Mouse (Mus musculus) stomach, embryonic 15.5 days (tissue): ENCODE measurements at regions not wholly inside any gene's neighbourhood (a gene's known extent, or its start where the extent isn't known, plus 50 kb on each side); places are given as distances from the start of the nearest gene placed in this dataset.
"Not testable (repeated sequence)": the region's sequence is repeated elsewhere in the genome, so short reads cannot be mapped to it uniquely, and the experiment has no call there.

Experiments
- ATAC-seq: fragments of 200-750 bp; cut with Nextera tagmentation; 2 replicates; pipeline ENCODE4 v1.8.0; 2017; ENCODE audit warnings: low read depth, moderate number of reproducible peaks, moderate TSS enrichment; ENCODE audit not compliant: insufficient read depth, low FRiP score
- H3K27ac ChIP-seq: fragments of 300-500 bp; sonication (generic); 2 replicates; pipeline ENCODE4 v1.5.1; 2015; ENCODE audit warnings: mild to moderate bottlenecking, inconsistent platforms
- H3K27me3 ChIP-seq: fragments of 300-500 bp; sonication (generic); replicated peaks from 2 replicates; pipeline ENCODE4 v1.6.1; 2015; ENCODE audit warnings: inconsistent platforms
- H3K36me3 ChIP-seq: fragments of 300-500 bp; sonication (generic); 2 replicates; pipeline ENCODE4 v1.6.1; 2015; ENCODE audit warnings: inconsistent platforms
- H3K4me1 ChIP-seq: fragments of 300-500 bp; sonication (generic); 2 replicates; pipeline ENCODE4 v1.6.1; 2015; ENCODE audit warnings: inconsistent platforms
- H3K4me2 ChIP-seq: fragments of 300-500 bp; sonication (generic); 2 replicates; pipeline ENCODE4 v1.6.1; 2015; ENCODE audit warnings: mild to moderate bottlenecking, inconsistent platforms
- H3K4me3 ChIP-seq: fragments of 300-500 bp; sonication (generic); replicated peaks from 2 replicates; pipeline ENCODE4 v1.5.1; 2015; ENCODE audit warnings: inconsistent platforms
- H3K9ac ChIP-seq: fragments of 300-500 bp; sonication (generic); 2 replicates; pipeline ENCODE4 v1.6.1; 2015; ENCODE audit warnings: inconsistent platforms
- H3K9me3 ChIP-seq: fragments of 300-500 bp; sonication (generic); 2 replicates; pipeline ENCODE4 v1.6.1; 2016; ENCODE audit warnings: inconsistent platforms
- WGBS: fragments of 180-500 bp; shearing (Covaris S2); methylation state at CpG from one replicate; pipeline ENCODE4 v1.1.7; 2015; 5-methylcytosine and 5-hydroxymethylcytosine counted together

GRCm38 (mm10) chr16:29749167-29749566 is 170.0 kb downstream of the Opa1 start:
- no peak for ATAC-seq
- whole genome bisulfite sequencing, result 70% methylated on average over 5 of the region's 5 CpGs
- H3K36me3 ChIP-seq, result no peaks in the 10 kb centered on the region
- H3K4me3 ChIP-seq, result no peak overlapping the region
- no peak overlapping the region for H3K4me2 ChIP-seq
- H3K9me3 ChIP-seq, result no peaks in the 10 kb centered on the region
- H3K9ac ChIP-seq, result no peak overlapping the region
- H3K27ac ChIP-seq, result no peak overlapping the region
- no peaks in the 10 kb centered on the region; the same call in 1 of the 2 replicates for H3K4me1 ChIP-seq
- no peaks in the 10 kb centered on the region for H3K27me3 ChIP-seq

- no peak overlapping the region for H3K4me2 ChIP-seq
- H3K27ac ChIP-seq, result no peak overlapping the region
- no peak overlapping the region for H3K9ac ChIP-seq
- WGBS, result 48% methylated on average over 8 of the region's 8 CpGs
- H3K4me1 ChIP-seq, result peaks cover 19% of the 10 kb centered on the region; the same call in 1 of the 2 replicates
- no peaks in the 10 kb centered on the region for H3K9me3 ChIP-seq
- H3K27me3 ChIP-seq, result no peaks in the 10 kb centered on the region
- ATAC-seq, result no peak
- no peaks in the 10 kb centered on the region for H3K36me3 ChIP-seq
- H3K4me3 ChIP-seq, result no peak overlapping the region
Observed at GRCm38 (mm10) chr16:29754579-29755199, 175.6 kb downstream of the Opa1 start.

- WGBS, result 59% methylated on average over 3 of the region's 3 CpGs
- no peak overlapping the region for H3K4me3 ChIP-seq
- H3K27me3 ChIP-seq, result no peaks in the 10 kb centered on the region
- ATAC-seq, result no peak
- H3K9ac ChIP-seq, result no peak overlapping the region
- H3K27ac ChIP-seq, result no peak overlapping the region
- H3K36me3 ChIP-seq, result no peaks in the 10 kb centered on the region
- peaks cover 41% of the 10 kb centered on the region for H3K4me1 ChIP-seq
- H3K4me2 ChIP-seq, result no peak overlapping the region
- H3K9me3 ChIP-seq, result no peaks in the 10 kb centered on the region
Observed at GRCm38 (mm10) chr16:29758246-29758645, 179.1 kb downstream of the Opa1 start.

- Histone ChIP-seq H3K27me3 (no peaks in the 10 kb centered on the region), H3K36me3 (no peaks in the 10 kb centered on the region), H3K9me3 (no peaks in the 10 kb centered on the region), H3K4me2 (no peak overlapping the region), H3K4me3 (no peak overlapping the region), H3K27ac (no peak overlapping the region), H3K4me1 (peaks cover 41% of the 10 kb centered on the region), H3K9ac (no peak overlapping the region)
- no peak for ATAC-seq
- WGBS, result 81% methylated on average over 3 of the region's 3 CpGs
Observed at GRCm38 (mm10) chr16:29759416-29759815, 180.3 kb downstream of the Opa1 start.

GRCm38 (mm10) chr16:29760627-29761026 is 181.5 kb downstream of the Opa1 start:
- 90% methylated on average over 4 of the region's 4 CpGs for WGBS
- no peak for ATAC-seq
- H3K9me3 ChIP-seq, result no peaks in the 10 kb centered on the region
- no peaks in the 10 kb centered on the region for H3K27me3 ChIP-seq
- H3K4me1 ChIP-seq, result peaks cover 35% of the 10 kb centered on the region
- no peaks in the 10 kb centered on the region for H3K36me3 ChIP-seq
- H3K27ac ChIP-seq, result 0 out of 2 replicates have a peak overlapping the region, but pooled peaks have one; percentile 75
- no peak overlapping the region for H3K9ac ChIP-seq
- no peak overlapping the region for H3K4me3 ChIP-seq
- H3K4me2 ChIP-seq, result no peak overlapping the region

- Histone ChIP-seq H3K9ac (no peak overlapping the region), H3K4me1 (peaks cover 35% of the 10 kb centered on the region), H3K27ac (peak overlapping the region; percentile 75; the same call in 1 of the 2 replicates), H3K36me3 (no peaks in the 10 kb centered on the region), H3K4me3 (no peak overlapping the region), H3K9me3 (no peaks in the 10 kb centered on the region), H3K4me2 (peak overlapping the region; percentile 1; the same call in 1 of the 2 replicates), H3K27me3 (no peaks in the 10 kb centered on the region)
- ATAC-seq, result peak; percentile 86
- WGBS, result 9% methylated on average over 6 of the region's 6 CpGs
Observed at GRCm38 (mm10) chr16:29761779-29762277, 182.7 kb downstream of the Opa1 start.

- WGBS, result 68% methylated on average over 1 of the region's 1 CpGs
Observed at GRCm38 (mm10) chr16:29764376-29764775, 185.2 kb downstream of the Opa1 start.

GRCm38 (mm10) chr16:29765801-29766200 is 186.7 kb downstream of the Opa1 start:
- not testable (repeated sequence) for H3K9me3 ChIP-seq, H3K9ac ChIP-seq, H3K27ac ChIP-seq, H3K27me3 ChIP-seq, H3K4me2 ChIP-seq, H3K36me3 ChIP-seq, ATAC-seq, H3K4me3 ChIP-seq
- peaks cover 21% of the 10 kb centered on the region for H3K4me1 ChIP-seq
- 93% methylated on average over 3 of the region's 3 CpGs for WGBS

More at GRCm38 (mm10) chr16:29764376-29764775, 185.2 kb downstream of the Opa1 start:
- Histone ChIP-seq H3K36me3 (no peaks in the 10 kb centered on the region), H3K9ac (no peak overlapping the region), H3K4me2 (no peak overlapping the region), H3K9me3 (no peaks in the 10 kb centered on the region), H3K27ac (no peak overlapping the region), H3K4me1 (peaks cover 22% of the 10 kb centered on the region), H3K4me3 (no peak overlapping the region), H3K27me3 (no peaks in the 10 kb centered on the region)
- ATAC-seq, result no peak

GRCm38 (mm10) chr16:29771320-29771719 is 192.2 kb downstream of the Opa1 start:
- Histone ChIP-seq H3K4me2 (no peak overlapping the region), H3K36me3 (no peaks in the 10 kb centered on the region), H3K4me3 (no peak overlapping the region), H3K27me3 (no peaks in the 10 kb centered on the region), H3K9me3 (no peaks in the 10 kb centered on the region), H3K4me1 (peaks cover 27% of the 10 kb centered on the region), H3K27ac (no peak overlapping the region; the same call in 1 of the 2 replicates), H3K9ac (no peak overlapping the region)
- WGBS, result 44% methylated on average over 4 of the region's 4 CpGs
- no peak for ATAC-seq

- ATAC-seq, result no peak
- Histone ChIP-seq H3K27me3 (no peaks in the 10 kb centered on the region), H3K36me3 (no peaks in the 10 kb centered on the region), H3K4me3 (no peak overlapping the region), H3K9ac (no peak overlapping the region), H3K27ac (peak overlapping the region; percentile 21; the same call in 1 of the 2 replicates), H3K4me2 (no peak overlapping the region), H3K4me1 (peaks cover 30% of the 10 kb centered on the region), H3K9me3 (no peaks in the 10 kb centered on the region)
- whole genome bisulfite sequencing, result 41% methylated on average over 13 of the region's 13 CpGs
Observed at GRCm38 (mm10) chr16:29771728-29772608, 192.8 kb downstream of the Opa1 start.

- H3K9ac ChIP-seq, result no peak overlapping the region
- no peak overlapping the region for H3K27ac ChIP-seq
- no peaks in the 10 kb centered on the region for H3K27me3 ChIP-seq
- no peaks in the 10 kb centered on the region for H3K36me3 ChIP-seq
- H3K4me2 ChIP-seq, result no peak overlapping the region
- no peak for ATAC-seq
- 68% methylated on average over 12 of the region's 12 CpGs for WGBS
- peaks cover 30% of the 10 kb centered on the region for H3K4me1 ChIP-seq
- H3K9me3 ChIP-seq, result no peaks in the 10 kb centered on the region
- H3K4me3 ChIP-seq, result no peak overlapping the region
Observed at GRCm38 (mm10) chr16:29772609-29772988, 193.5 kb downstream of the Opa1 start.

GRCm38 (mm10) chr16:29773056-29773455 is 193.9 kb downstream of the Opa1 start:
- H3K9me3 ChIP-seq, result no peaks in the 10 kb centered on the region
- H3K36me3 ChIP-seq, result no peaks in the 10 kb centered on the region
- H3K4me2 ChIP-seq, result no peak overlapping the region
- ATAC-seq, result no peak
- peaks cover 30% of the 10 kb centered on the region for H3K4me1 ChIP-seq
- no peaks in the 10 kb centered on the region for H3K27me3 ChIP-seq
- WGBS, result 87% methylated on average over 6 of the region's 6 CpGs
- H3K4me3 ChIP-seq, result no peak overlapping the region
- H3K9ac ChIP-seq, result no peak overlapping the region
- no peak overlapping the region for H3K27ac ChIP-seq
